Mouse (Mus musculus) liver, embryonic 14.5 days (tissue): ENCODE measurements around the gene Abcg2.

Experiments
- CTCF ChIP-seq: IDR thresholded peaks from 2 replicates; pipeline ENCODE4 v1.5.1; 2016; ENCODE audit warnings: antibody characterized with exemption, low read depth, control low read depth
- EP300 ChIP-seq: IDR thresholded peaks from 2 replicates; pipeline ENCODE4 v1.6.1; 2016; ENCODE audit warnings: antibody characterized with exemption, low read depth

- TF ChIP-seq CTCF, result no peak
- TF ChIP-seq EP300, result no peak
Measured at GRCm38 (mm10) chr6:58694765-58695164, 110.4 kb downstream of the Abcg2 start.
